Mouse (Mus musculus) erythroblast, embryonic 14.5 days (primary cell): ENCODE measurements around the gene Gria4. TPM values are rescaled to one million over a fixed set of nuclear protein-coding genes. Genes with fewer than 3 reads are reported as not detected.

Source experiments
- H3K27me3 ChIP-seq: 2 replicates; pipeline ENCODE4 v1.6.1; 2012; ENCODE audit warnings: inconsistent platforms; ENCODE audit not compliant: control insufficient read depth
- H3K36me3 ChIP-seq: 2 replicates; pipeline ENCODE4 v1.6.1; 2012; ENCODE audit warnings: mild to moderate bottlenecking, inconsistent platforms; ENCODE audit not compliant: control insufficient read depth
- H3K4me1 ChIP-seq: 2 replicates; pipeline ENCODE4 v1.6.1; 2012; ENCODE audit warnings: inconsistent platforms; ENCODE audit not compliant: control insufficient read depth
- H3K4me3 ChIP-seq: replicated peaks from 2 replicates; pipeline ENCODE3; 2012; ENCODE audit warnings: moderate library complexity, mild to moderate bottlenecking, inconsistent platforms
- H3K9me3 ChIP-seq: 2 replicates; pipeline ENCODE4 v1.6.1; 2012; ENCODE audit warnings: low read length, inconsistent platforms, mixed read lengths; ENCODE audit not compliant: control insufficient read depth
- GATA1 ChIP-seq: IDR thresholded peaks from 2 replicates; pipeline ENCODE4 v1.6.1; 2012; ENCODE audit warnings: low read length, inconsistent platforms, mixed read lengths
- TAL1 ChIP-seq: IDR thresholded peaks from 3 replicates; pipeline ENCODE4 v1.6.1; 2012; ENCODE audit warnings: low read length, inconsistent platforms, mixed read lengths
- polyA plus RNA-seq: library from polyadenylated mRNA; stranded (reverse); fragments of >175 nt; gene quantifications from 2 replicates; pipeline ENCODE4 v1.2.3, GENCODE M21; 2012

Gria4 gene
- polyA plus RNA-seq, 1 experiment = not detected

GRCm38 (mm10) chr9:4687149-4687548, 108.9 kb downstream of the Gria4 start:
- H3K27me3 ChIP-seq = no peaks in the 10 kb centered on the region
- H3K4me1 ChIP-seq = no peaks in the 10 kb centered on the region
- no peaks in the 10 kb centered on the region for H3K9me3 ChIP-seq
- H3K4me3 ChIP-seq = no peak overlapping the region
- no peaks in the 10 kb centered on the region for H3K36me3 ChIP-seq
- TF ChIP-seq TAL1 (no peak), GATA1 (no peak)

- TF ChIP-seq GATA1 (no peak), TAL1 (no peak)
- Histone ChIP-seq H3K27me3 (no peaks in the 10 kb centered on the region), H3K4me3 (no peak overlapping the region), H3K4me1 (no peaks in the 10 kb centered on the region), H3K36me3 (no peaks in the 10 kb centered on the region), H3K9me3 (no peaks in the 10 kb centered on the region)
Observed at GRCm38 (mm10) chr9:4680244-4680643, 115.8 kb downstream of the Gria4 start.

- no peak for TF ChIP-seq GATA1
- no peak for TF ChIP-seq TAL1
- Histone ChIP-seq H3K36me3 (no peaks in the 10 kb centered on the region), H3K9me3 (no peaks in the 10 kb centered on the region), H3K4me1 (no peaks in the 10 kb centered on the region), H3K4me3 (no peak overlapping the region), H3K27me3 (no peaks in the 10 kb centered on the region)
Observed at GRCm38 (mm10) chr9:4679099-4679498, 116.9 kb downstream of the Gria4 start.

- no peak overlapping the region for H3K4me3 ChIP-seq
- TF ChIP-seq TAL1 (no peak), GATA1 (no peak)
- no peaks in the 10 kb centered on the region for H3K27me3 ChIP-seq
- no peaks in the 10 kb centered on the region for H3K9me3 ChIP-seq
- H3K36me3 ChIP-seq = no peaks in the 10 kb centered on the region
- H3K4me1 ChIP-seq = no peaks in the 10 kb centered on the region
Observed at GRCm38 (mm10) chr9:4665691-4666090, 130.3 kb downstream of the Gria4 start.

- Histone ChIP-seq H3K4me1 (no peaks in the 10 kb centered on the region), H3K36me3 (no peaks in the 10 kb centered on the region), H3K4me3 (no peak overlapping the region), H3K9me3 (no peaks in the 10 kb centered on the region), H3K27me3 (no peaks in the 10 kb centered on the region)
- TF ChIP-seq TAL1 = no peak
- no peak for TF ChIP-seq GATA1
Observed at GRCm38 (mm10) chr9:4662421-4662820, 133.6 kb downstream of the Gria4 start.

- Histone ChIP-seq H3K4me3 (no peak overlapping the region), H3K27me3 (no peaks in the 10 kb centered on the region), H3K4me1 (no peaks in the 10 kb centered on the region), H3K9me3 (no peaks in the 10 kb centered on the region), H3K36me3 (no peaks in the 10 kb centered on the region)
- TF ChIP-seq TAL1 (no peak), GATA1 (no peak)
Observed at GRCm38 (mm10) chr9:4658951-4659350, 137.1 kb downstream of the Gria4 start.

- no peaks in the 10 kb centered on the region for H3K4me1 ChIP-seq
- no peak for TF ChIP-seq GATA1
- no peak for TF ChIP-seq TAL1
- H3K9me3 ChIP-seq = no peaks in the 10 kb centered on the region
- H3K36me3 ChIP-seq = no peaks in the 10 kb centered on the region
- no peaks in the 10 kb centered on the region for H3K27me3 ChIP-seq
- no peak overlapping the region for H3K4me3 ChIP-seq
Observed at GRCm38 (mm10) chr9:4654333-4654732, 141.7 kb downstream of the Gria4 start.

- no peaks in the 10 kb centered on the region for H3K9me3 ChIP-seq
- no peaks in the 10 kb centered on the region for H3K4me1 ChIP-seq
- H3K36me3 ChIP-seq = no peaks in the 10 kb centered on the region
- H3K27me3 ChIP-seq = no peaks in the 10 kb centered on the region
- no peak overlapping the region for H3K4me3 ChIP-seq
- no peak for TF ChIP-seq TAL1
- TF ChIP-seq GATA1 = no peak
Observed at GRCm38 (mm10) chr9:4639192-4639900, 156.7 kb downstream of the Gria4 start.

- Histone ChIP-seq H3K9me3 (no peaks in the 10 kb centered on the region), H3K27me3 (no peaks in the 10 kb centered on the region), H3K4me3 (no peak overlapping the region), H3K36me3 (no peaks in the 10 kb centered on the region), H3K4me1 (no peaks in the 10 kb centered on the region)
- no peak for TF ChIP-seq GATA1
- TF ChIP-seq TAL1 = no peak
Observed at GRCm38 (mm10) chr9:4631910-4632309, 164.1 kb downstream of the Gria4 start.

GRCm38 (mm10) chr9:4615286-4615685, 180.7 kb downstream of the Gria4 start:
- H3K4me1 ChIP-seq = no peaks in the 10 kb centered on the region
- H3K4me3 ChIP-seq = no peak overlapping the region
- TF ChIP-seq TAL1 (no peak), GATA1 (no peak)
- H3K9me3 ChIP-seq = no peaks in the 10 kb centered on the region
- no peaks in the 10 kb centered on the region for H3K36me3 ChIP-seq
- H3K27me3 ChIP-seq = no peaks in the 10 kb centered on the region
